Mouse (Mus musculus) brain, embryonic 18.5 days (tissue): ENCODE results near the gene Ccdc181.

Experiments used
- DNase-seq: peaks from one replicate; pipeline ENCODE4 v3.0.0-alpha.2; 2012; ENCODE audit warnings: low read depth, low spot score

Ccdc181 gene

DNA sequence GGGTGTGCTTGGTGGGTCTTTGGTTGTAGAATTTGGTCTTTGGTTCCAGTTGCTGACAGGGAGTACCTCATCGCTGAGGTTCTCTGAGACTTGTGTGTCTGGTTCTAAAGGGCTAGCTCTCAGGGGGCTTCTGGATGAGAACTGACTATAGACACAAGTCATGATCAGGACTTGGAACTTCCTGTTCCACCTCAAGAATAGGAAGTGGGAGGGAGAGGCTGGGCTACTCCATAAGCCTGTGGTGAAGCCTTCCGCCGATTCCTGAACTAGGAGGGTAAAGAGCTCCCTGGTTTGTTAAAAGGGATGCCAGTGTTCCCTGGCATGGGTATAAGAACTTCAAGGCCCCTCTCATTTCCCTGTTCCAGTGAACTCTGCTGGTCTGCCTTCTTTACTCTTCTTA is 8.6 kb downstream of the Ccdc181 start:
- DNase-seq: no peak

DNA sequence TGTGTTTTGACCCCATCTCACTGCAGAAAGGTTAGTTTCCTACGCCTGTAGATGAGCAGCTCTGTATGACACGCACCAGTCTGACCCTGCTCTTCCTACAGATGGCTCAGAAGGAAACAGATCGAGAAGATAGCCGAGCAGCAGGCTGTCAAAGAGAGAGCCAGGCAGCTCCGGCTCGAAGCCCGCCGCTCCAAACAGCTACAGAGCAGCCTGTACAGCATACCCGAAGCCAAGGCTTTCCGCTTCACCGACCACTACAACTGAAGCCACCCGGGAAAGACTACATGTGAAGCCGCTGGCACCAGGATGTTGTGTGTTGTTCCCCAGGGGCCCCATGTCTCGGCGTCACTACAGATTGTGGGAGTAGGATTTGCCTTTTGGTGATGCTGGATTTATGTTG is 12.0 kb downstream of the Ccdc181 start:
- DNase-seq: no peak

DNA sequence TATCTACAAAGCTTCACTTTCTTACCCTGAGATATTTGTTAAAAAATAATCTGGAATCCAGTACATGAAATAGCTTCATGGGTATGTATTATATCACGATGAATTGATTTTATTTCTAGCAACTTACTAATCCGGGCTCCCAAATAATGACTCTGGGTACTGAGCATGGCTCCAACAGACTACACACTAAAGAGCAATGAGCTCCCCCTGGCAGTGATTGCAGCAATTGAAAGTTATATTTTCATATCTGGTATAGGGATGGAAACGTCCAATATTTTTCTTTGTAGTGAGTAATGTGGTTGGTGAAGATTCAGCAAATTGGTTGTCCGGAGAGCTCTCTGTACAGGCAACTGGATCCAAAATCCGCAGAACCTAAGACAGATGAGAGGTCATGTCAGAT is 16.7 kb downstream of the Ccdc181 start:
- no peak for DNase-seq

DNA sequence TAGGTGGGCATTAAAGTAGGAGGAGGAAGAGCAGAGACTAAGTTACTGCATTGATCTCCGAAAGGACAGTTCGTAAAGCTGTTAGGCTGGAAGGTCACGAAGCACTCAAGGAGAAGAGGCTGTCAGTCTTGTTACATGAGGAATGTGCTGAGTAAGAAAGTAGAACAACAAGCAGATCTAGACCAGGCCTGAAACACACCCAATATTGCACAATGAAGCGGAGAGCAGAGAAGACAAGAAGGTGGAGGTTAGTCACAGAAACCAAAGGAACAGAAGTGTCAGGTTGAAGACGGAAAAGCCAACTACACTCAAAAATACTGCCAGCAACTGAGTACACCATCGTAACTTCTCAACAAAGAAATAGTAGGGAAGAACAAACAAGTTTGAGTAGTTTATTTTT is 18.7 kb downstream of the Ccdc181 start:
- no peak for DNase-seq

DNA sequence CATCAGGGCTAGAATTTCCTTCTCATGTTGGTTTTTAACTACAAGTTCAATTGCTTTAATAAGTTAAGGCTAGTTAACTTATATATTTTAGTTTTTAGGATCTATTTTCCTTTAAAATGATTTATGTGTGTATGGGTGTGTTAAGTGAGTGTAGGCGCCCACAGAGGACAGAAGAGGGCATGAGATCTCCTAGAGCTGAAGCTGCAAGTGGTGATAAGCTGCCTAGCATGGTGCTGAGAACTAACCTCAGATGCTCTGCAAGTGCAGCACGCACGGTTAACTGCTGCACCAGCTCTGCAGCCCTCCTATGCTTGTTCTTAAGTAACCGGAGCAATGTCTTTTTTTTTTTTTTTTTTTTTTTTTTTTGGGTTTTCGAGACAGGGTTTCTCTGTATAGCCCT is 21.1 kb downstream of the Ccdc181 start:
- DNase-seq: no peak

DNA sequence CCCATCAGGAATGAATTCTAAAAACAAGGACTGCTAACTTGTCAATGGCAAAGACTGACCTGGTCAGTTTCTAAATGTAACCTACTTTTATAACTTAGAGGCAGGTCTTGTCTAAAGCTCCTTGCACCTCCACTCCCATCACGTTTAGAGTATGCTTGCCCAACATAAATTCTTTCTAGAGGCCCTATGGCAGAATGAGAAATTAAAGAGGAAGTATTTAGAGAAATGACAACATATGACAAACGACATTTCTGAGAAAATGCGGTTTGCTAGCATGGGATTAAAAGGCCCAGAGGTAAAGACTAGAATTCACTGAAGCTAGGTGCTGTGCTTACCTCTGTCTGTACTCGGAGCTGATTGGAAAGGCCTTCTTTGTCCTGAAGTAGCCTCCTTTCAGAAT is 26.6 kb downstream of the Ccdc181 start:
- DNase-seq: no peak

DNA sequence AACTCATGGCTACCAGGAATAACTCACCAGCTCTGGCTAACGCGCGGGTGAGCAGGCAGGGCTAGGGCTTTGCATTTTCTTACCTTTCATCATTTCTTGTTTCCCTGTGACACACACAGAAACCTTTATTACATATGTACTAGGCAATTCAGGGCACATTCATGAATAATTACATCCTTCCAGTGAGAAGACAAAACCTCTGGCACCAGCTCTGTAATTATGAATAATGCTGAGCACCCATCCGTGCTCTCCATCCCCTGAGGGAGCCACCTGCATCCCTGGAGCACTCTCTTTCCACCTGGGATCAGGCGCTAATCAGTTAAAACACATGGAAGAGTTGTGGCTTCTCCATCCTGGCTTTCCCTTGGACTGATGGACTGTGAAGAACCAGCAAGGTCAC is 28.4 kb downstream of the Ccdc181 start, which contains the start of gene Nme7:
Gene Nme7 (plus strand): TSS at position 301 of the 400 bp plus-strand sequence.
- no peak for DNase-seq

DNA sequence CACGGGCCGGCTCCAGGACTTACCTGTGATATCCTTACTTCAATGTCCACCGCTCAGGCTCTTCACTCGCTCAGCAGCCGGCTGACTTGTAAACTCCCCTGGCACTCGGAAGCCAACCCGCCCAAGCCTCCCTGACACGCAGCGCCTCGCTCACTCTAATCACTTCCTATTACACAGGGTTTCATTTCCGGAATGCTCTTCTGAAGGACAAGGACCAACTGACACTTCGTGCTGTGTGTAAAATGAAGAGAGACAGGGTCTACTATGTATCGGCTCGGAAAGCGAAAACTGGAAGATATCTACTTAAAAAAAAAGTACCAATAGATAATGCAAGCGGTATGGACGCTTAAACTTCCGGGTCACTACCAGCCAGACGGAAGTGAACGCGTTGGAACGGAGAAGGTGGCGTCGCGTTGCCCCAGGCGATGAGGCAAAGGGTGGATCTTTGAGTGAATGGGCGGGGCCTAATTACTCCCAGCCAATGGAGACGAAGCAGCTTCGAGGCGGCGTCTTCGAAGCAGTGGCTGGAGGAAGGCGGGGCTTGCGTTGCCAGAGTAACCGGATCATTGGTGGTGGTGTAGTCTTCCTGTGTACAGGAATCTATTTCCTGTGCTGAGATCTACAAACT is 31.9 kb downstream of the Ccdc181 start, which contains the start of gene Blzf1:
Gene Blzf1 (minus strand): TSS at position 366 of the 628 bp plus-strand sequence.
- DNase-seq: peak; percentile 96

DNA sequence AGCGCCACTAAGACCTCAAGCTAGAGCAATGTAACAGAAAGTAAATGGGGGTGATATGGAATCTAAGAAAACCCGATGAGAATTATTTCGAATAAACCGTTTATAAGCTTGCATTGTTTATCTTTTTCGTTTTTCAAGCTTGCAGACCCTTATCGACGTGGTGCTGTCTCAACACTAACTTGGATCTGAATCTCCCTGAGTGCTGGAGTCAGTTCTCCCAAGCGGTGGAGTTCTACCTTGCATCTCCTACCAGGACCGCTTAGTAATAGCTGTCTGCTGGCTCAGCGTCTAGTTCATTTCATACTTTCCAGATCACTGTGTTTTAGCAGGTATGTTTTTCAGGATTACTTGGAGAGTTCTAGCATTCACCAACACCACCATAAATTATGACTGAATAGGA is 32.5 kb downstream of the Ccdc181 start:
- DNase-seq: no peak

DNA sequence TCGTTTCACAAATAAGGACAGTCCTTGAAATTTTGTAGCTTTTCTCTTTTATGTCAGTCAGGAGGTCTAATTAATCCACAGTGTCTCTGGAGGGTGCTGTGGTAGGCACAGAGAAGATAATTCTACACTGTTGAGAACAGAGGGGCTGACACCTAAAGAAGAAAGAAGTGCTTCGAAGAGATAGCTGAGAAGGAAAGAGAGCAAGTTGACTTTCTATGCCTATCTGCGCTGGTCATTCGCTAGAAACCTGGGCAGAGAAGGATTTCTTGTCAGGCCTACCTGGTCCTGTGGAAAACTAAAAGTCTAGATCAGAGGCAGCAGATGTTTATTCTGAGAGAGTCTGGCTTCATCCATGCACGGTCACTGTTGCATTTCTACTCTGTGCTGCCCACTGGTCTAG is 38.7 kb downstream of the Ccdc181 start:
- DNase-seq: no peak

DNA sequence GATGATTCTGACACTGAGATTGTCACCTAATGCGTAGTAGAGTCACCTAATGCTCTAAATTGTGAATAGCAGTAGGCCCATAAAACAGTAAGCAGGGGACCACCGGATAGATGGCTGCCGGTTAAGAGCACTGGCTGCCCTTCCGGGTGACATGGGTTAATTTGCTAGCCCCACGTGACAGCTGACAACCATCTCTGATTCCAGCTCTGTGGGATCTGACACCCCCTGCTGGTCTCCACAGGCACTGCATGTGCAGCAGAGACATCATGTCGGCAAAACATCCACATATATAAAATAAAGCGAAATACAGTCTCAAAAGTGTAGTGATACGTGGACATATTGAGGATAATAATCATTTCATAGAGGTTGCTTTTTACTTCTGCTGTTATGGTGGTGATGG is 39.9 kb downstream of the Ccdc181 start:
- DNase-seq: no peak

DNA sequence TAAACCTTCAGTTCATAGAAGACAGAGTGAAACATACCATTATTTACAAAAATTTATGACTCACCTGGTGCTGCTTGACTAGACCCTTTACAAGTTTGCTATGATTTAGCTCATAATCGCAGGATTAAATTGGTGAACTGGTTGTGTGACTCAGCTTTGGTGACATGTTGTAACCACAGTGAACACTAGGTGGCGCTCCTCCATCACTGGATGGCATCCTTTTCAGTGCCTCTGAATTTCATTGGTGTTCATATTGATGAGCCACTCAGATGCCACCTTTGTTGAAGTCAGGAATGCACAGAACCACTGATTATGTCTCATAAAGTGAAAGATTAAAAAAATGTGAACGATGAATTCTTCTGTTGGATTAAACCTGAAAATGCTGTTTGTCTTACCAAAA is 41.3 kb downstream of the Ccdc181 start:
- peak; percentile 60 for DNase-seq

DNA sequence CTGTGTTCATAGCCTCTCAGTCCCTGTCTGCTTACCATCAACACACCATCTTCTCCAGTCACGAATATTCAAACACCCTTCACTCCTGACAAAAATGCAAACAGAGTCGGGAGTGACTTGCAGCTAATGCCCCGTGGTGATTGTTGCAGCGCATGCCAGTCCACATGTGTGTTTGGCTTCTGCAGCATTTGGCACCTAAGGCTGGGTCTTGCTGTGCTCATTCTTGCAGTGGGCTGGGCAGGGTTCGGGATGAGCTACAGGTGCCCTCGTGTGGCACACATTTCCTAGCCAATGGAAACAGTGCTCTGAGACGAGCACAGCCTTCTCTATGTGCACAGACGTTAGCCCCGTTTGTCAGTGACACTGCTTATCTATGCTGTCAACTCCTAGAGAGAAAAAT is 41.9 kb downstream of the Ccdc181 start:
- DNase-seq: no peak

DNA sequence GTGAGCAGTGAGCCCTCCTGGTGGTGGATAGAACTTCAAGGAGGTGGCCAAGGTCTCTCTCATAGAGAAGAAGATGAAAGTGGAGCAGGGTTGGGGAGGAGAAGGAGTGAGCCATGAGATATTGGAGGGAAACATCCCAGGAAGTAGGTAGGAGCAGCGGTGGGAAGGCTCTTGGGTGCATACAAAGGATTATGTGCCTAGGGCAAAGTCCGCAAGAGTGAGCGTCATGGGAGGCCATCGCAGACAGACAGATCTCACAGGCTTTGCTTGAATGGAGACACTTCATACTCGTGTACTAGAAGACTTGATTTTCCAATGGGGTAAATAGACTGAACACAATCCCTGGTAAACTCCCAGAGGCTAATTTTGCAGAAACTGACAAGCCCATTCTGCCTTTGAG is 43.1 kb downstream of the Ccdc181 start:
- DNase-seq: no peak

DNA sequence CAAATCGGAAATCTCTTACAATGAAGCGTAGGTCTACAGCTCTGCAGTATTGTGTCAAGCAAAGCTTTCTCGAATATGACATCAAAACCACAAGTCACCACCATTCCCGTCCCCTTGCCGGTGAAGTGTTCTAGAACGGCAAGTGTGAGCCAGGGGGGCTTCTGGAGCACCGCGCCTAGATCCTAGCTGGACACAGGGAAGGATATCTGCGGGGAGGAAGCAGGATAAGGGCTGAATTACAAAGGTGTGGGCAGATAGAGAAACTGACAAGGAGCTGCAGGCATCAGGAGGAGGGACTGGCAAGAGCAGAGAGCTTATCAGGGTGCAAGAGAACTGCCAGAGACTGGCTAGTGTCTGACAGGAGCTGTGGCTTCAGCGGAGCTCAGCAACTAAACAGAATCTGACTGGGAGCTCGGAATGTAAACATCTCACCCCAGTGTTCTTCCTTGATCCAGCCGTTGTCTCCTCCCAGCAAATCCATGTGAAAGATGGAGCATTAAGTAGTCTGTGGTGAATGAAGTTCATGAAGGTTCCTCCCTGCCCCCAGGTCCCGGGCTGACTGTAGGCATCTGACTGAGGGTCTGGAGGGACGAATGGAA is 44.3 kb downstream of the Ccdc181 start:
- DNase-seq: no peak

DNA sequence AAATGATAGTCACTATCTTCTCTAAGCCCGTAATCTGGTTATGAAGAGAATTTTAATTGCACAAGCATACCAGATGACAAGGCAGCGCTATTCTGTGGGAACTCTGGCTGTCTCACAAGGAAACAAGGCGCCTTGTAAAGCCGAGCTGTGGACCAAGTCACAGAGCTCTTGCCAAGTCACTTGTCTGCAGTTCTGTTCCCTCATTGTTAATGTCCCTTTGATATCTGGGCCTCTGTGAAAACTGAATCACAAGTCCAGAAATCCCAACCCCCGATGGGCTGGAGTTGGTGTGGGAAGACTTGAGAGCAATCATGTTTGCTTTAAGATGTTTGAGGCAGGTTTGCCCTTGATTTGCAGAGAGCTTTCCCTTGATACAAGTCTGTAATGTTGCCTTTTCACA is 45.3 kb downstream of the Ccdc181 start:
- DNase-seq: peak; percentile 34

DNA sequence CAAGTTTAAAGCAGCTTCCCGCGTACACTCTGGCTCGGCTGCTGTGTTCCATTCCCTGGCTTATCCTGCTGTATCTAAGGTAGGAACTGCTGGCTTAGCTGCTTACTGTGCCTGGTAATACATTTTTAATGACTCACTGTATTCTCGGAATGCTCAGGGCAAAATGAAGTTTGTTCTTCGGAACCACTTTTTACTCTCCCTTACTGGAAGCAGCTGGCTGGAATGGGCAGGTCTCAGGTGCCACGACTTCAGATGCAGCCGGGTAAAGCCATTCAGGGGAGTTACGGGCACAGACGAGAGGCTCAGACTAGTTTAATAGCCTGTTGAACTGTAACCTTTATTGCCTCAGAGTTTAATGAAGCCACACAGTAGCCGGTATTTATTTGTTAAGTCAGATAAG is 46.0 kb downstream of the Ccdc181 start:
- DNase-seq: no peak

DNA sequence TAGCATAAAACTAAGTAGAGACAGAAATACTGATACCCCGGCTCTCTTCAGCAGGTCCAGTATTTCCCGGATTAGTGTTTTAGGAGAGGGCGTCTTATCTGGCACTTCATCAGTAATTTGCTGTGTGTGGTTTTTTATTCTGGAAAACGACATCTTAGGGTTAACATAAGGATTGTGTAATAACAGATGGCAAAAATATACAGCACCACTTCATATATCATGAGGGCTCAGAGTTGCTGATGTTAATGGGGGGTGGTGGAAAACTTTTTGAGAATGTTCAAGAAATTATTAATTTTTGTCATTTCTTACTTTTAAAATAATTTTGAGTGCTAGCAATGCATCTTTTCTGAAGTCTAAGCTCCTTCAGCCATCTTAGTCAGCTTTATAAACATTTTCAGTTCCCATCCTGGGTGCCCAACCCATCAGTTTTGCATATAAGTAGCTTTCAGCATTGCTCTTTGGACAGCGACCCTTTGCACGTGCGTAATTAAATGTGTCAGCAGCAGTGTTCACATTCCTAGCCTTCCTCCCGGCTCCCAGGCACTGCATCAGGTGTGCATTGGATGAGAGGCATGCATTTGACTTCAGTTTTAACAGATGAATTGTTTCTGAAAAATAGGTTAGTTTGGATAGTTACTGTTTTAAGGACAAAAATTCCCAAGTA is 47.7 kb downstream of the Ccdc181 start:
- DNase-seq: no peak

DNA sequence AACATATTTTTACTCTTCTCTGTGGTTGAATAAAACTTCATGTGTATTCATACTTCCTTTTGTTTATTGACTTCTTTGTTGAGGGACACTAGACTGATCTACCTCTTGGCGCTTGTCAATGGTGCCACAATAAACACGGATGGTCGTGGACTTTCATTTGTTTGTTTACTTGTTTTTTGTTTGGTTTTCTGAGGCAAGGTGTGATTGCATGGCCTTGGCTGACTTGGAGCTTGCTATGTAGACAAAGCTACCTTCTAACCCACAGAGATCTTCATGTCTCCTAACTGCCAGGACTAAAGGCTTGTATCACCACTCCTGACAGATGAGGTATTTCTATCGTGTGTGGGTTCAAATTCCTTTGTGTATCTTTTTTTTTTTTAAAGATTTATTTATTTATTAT is 48.8 kb downstream of the Ccdc181 start:
- DNase-seq: no peak

DNA sequence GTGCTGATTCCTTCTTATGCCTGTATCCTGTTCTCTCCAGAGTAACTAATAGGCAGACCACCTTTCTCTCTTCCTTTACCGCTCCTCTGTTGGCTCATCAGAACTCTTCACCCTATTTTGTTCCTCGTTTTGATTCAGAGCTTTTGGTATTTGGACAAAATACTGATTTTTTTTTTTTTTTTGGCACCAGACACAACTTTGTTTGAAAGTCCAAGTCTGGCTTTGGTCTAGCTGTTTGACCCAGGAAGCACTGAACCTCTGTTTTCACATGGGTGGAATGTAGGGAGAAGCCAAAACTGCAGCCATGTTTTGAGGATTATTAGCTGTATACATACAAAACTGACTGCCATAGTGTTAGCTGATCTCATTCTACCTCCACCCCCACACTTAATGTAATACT is 49.5 kb downstream of the Ccdc181 start:
- DNase-seq: no peak

DNA sequence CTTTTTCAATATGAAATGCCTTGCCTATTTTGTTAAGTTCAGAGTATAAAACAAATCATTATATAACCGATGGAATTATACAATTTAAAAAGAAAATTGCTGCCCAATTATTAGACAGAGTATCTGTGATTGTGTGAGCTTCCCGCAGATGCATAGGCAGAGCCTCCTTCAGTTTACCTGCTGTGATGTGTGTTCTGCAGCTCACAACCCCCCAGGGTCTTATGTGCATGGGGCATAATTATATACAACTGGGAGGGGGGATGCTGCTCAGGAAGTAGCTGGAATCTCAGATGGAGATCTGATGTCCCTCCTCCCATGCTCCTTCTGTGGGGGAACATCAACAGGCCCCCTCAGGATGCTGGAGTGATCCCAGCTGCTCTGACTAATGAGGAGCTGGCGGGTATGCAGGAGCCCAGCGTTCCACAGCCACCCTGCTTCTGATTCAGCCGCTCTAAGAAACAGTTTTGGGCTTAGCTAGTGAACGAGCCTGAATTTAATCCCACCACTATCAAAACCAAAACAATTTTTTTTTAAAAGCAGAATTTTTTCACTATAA is 51.3 kb downstream of the Ccdc181 start:
- DNase-seq: no peak

DNA sequence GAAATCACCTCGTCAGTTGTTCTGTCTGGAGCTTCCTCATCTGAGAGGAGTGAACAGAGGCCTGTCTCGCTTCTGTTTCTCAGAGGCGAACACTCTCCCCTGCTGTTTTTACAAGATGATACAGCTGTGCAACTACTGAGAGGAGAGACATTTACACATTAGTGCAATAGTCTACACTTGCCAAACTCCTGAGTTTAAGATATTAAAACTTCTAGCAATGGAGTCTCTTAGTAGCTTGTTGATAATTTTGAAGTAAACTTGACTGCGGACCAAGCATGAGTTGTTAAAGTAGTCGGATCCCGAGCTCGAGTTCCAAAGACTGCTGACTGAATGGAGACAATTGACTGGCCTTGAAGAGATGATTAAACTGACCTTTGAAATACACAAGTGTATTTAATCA is 52.4 kb downstream of the Ccdc181 start:
- no peak for DNase-seq

DNA sequence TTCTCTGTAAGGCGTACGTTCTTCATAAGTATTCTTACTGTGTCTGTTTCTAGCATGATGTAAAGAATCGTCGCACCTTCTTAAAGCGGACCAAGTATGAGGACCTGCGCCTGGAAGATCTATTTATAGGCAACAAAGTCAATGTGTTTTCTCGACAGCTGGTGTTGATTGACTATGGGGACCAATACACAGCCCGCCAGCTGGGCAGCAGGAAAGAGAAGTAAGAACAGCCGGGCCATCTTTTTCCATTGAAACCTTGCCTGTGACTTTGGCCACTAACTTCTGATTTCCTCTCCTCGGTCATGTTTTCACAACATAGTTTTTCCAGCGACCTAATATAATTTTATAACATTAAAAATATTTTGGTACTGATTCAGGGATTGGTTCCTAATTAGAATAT is 57.2 kb downstream of the Ccdc181 start:
- DNase-seq: no peak
